Mouse (Mus musculus) ovary, postnatal 36 days (tissue): ENCODE measurements around the gene Zfp599.
"Not testable (repeated sequence)": the region's sequence is repeated elsewhere in the genome, so short reads cannot be mapped to it uniquely, and the experiment has no call there.

ENCODE experiments used
- DNase-seq: peaks from one replicate; pipeline ENCODE4 v3.0.0; 2022; ENCODE audit warnings: low spot score, mixed read lengths

Gene Zfp599

GRCm38 (mm10) chr9:22259184-22260091 is at the start of gene Zfp599:
Gene Zfp599, minus strand, starts transcription at chr9:22259895.
- peak; percentile 58 for DNase-seq

DNA sequence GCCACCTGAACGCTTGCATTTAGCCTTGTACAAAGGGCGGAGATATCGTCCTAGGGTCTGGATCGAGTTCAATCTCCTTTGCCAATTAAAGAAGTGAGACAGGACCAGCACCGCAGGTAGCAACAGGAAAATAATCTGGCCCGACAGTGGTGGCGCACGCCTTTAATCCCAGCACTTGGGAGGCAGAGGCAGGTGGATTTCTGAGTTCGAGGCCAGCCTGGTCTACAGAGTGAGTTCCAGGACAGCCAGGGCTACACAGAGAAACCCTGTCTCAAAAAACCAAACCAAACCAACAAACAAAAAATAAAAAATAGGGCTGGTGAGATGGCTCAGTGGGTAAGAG is 48.2 kb upstream of the Zfp599 start:
- DNase-seq, result not testable (repeated sequence)

GRCm38 (mm10) chr9:22307156-22307919 is 47.6 kb upstream of the Zfp599 start, which contains the start of gene Zfp810:
Gene Zfp810, minus strand, starts transcription at chr9:22307648.
- peak; percentile 87 for DNase-seq

- no peak for DNase-seq
Measured at GRCm38 (mm10) chr9:22306726-22307125, 47.0 kb upstream of the Zfp599 start.

DNA sequence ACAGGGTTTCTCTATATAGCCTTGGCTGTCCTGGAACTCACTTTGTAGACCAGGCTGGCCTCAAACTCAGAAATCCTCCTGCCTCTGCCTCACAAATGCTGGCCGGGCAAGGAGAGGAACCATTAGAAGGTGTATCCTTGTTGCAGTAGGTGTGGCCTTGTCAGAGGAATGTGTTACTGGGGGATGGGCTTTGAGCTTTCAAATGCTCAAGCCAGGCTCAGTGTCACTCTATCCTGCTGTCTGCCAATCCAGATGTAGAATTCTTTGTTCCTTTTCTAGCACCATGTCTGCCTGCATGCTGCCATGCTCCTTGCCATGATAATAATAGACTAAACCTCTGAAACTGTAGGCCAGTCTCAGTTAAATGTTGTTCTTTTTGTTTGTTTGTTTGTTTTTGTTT is 42.5 kb upstream of the Zfp599 start:
- no peak for DNase-seq

GRCm38 (mm10) chr9:22278733-22279132 is 19.0 kb upstream of the Zfp599 start:
- no peak for DNase-seq

- no peak for DNase-seq
Measured at GRCm38 (mm10) chr9:22268886-22269285, 9.2 kb upstream of the Zfp599 start.

GRCm38 (mm10) chr9:22262611-22263010 is 2.9 kb upstream of the Zfp599 start:
- no peak for DNase-seq

DNA sequence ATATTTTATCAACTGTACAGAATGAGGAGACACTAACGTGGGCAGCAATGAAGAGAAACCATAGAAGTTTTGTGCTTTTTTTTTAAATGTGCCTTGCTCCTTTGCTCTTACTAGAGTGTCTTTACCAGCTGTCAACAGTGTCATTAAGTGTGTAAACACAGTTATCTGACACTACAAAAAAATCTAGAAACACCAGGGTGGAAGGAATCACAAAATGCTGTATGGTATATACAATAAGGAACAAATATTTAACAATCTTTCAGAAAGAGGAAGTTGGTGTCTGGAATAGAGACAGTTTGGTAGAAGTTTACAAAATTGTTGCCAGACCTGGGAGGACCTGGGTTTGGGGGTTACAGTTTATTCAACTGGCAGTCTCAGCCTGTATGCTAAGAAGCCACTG is 1.9 kb upstream of the Zfp599 start:
- DNase-seq, result no peak

- DNase-seq, result no peak
Measured at GRCm38 (mm10) chr9:22260092-22260422, 362 bp upstream of the Zfp599 start.

- DNase-seq, result no peak
Measured at GRCm38 (mm10) chr9:22258784-22259183, 911 bp downstream of the Zfp599 start.

DNA sequence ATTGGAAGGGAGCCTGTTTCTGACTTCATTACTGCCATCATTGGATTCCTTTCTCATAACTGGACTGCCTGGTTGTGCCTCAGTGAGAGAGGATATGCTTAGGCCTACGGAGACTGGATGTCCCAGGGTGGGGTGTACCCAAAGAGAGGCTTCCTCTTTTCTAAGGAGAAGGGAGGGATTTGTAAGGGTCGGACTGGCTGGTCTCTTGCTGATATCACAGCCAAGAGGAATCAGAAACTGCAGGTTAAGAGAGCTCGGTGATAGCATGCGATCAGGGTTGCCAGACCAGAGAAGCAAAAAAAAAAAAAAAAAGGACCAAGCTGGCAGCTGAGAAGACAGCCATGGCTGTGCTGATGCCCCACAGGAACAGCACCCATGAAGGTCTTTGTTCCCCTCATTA is 3.1 kb downstream of the Zfp599 start:
- no peak for DNase-seq

GRCm38 (mm10) chr9:22244242-22244641 is 15.5 kb downstream of the Zfp599 start:
- DNase-seq, result no peak

DNA sequence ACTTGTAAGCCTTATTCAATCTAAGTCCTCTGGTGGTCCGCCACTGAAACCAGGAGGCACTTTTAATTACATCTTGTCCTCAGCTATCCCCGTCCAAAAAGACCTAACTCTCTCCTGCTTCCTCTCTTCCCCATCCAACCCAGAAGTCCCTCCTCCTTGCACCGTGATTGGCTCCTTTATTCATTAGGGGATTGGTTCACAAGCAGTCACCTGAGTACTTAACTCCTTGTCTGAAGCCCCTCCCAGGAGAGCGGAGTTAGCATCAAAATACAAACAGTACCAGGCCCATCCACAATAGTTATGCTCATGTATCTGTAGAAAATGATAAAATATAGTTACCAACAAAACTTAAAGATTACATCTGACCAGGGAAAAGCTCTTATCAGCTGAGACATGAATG is 19.7 kb downstream of the Zfp599 start:
- no peak for DNase-seq

DNA sequence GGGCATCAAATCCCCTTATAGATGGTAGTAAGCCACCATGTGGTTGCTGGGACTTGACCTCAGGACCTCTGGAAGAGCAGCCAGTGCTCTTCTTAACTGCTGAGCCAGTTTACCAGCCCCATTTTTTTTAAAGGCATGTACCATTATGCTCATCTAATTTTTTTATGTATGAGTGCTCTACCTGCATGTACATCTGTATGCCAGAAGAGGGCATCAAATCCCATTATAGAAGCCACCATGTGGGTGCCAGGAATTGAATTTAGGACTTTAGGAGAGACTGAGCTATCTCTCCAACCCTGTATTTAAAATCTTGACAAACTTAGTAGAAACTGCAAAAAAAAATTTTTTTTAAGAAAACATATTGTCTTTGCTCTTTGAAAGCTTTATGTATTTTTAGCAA is 29.1 kb downstream of the Zfp599 start:
- no peak for DNase-seq

DNA sequence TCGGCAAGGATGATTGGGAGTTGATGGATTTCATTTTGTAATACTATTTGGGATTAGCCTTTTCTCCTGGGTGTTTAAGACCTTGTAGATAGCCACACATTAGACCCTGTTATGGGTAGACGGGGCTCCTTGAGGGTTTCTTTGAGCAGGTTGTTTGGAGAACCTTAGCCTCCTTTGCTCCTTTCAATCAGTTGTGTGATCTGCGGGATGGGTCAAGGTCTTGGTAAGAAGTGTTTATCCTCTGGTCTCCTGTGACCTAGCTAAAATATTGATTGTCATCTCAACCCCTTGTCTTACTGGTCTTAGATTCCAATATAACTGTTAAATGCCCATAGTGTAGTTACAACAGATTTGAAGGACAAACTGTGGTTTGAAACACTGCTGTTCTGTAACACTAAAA is 29.6 kb downstream of the Zfp599 start:
- no peak for DNase-seq

GRCm38 (mm10) chr9:22229386-22230026 is 30.2 kb downstream of the Zfp599 start:
- no peak for DNase-seq

DNA sequence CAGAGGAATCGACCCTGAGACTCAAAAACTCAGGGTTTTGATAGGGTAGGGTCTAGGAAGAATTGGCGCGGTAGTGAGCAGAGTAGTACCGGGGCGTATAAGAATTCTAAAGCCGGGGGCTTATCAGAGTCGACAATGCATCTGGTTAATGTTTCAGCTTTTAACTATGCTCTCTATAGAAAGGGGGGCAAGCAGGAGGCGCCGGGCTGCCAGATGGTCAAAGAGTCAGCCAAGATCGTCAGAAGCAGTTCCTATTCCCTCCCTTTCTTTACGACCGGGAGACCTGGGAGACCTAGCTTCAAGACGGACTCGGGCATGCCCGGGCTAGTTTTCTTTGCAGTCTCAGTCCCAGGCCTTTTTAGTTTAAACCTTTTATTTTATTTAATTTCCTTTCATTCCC is 32.8 kb downstream of the Zfp599 start:
- DNase-seq, result peak; percentile 24

GRCm38 (mm10) chr9:22226389-22226673 is 33.4 kb downstream of the Zfp599 start:
- not testable (repeated sequence) for DNase-seq

GRCm38 (mm10) chr9:22225581-22226388 is 33.9 kb downstream of the Zfp599 start, which contains the start of gene Zfp809:
Gene Zfp809, plus strand, starts transcription at chr9:22225714.
- DNase-seq, result peak; percentile 99

DNA sequence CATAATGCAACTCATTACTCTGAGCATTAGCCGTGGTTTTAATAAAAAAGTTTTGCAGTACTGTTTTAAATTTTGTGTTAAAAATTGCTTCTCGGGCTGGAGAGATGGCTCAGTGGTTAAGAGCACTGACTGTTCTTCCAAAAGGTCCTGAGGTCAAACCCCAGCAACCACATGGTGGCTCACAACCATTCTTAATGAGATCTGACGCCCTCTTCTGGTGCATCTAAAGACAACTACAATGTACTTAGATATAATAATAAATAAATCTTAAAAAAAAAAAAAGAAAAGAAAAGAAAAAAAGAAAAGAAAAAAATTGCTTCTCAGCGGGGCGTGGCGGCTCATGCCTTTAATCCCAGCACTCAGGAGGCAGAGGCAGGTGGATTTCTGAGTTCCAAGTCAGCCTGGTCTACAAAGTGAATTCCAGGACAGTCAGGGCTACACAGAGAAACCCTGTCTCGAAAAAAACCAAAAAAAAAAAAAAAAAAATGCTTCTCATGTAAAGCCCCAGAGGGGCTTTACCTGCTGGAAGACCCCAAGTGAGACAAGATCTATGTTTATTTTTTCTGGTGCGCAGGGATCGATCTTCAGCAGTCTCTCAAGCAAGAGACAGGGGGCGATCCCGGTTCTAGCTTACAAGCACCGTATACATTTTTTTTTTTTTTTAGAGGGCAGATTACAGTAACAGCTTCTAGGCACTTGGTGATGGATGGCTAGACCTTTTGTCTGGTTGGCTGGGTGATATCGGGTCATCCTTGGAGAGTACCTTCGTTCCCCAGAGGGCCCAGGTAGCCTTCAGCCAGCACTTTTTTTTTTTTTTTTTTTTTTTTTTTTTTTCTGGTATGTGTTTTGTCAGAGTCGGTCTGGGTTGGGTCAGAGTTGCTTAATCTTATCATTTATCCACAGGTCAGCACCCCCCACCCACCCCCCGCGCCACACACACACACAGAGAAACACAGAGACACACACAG is 34.9 kb downstream of the Zfp599 start:
- no peak for DNase-seq
